Mouse (Mus musculus) layer of hippocampus, postnatal 36 days (tissue): ENCODE data around the gene Apoa4. TPM values are rescaled to one million over a fixed set of nuclear protein-coding genes. Genes with fewer than 3 reads are reported as not detected.

Experiments
- DNase-seq, 2 experiments: peaks; one replicate each; pipeline ENCODE4 v3.0.0; 2022
- total RNA-seq, 2 experiments: library from RNA; stranded (reverse); gene quantifications; 2 replicates each; pipeline ENCODE4 v1.2.3; 2021

Apoa4 gene
- total RNA-seq, 2 experiments from 2014 or later: not detected

GRCm38 (mm10) chr9:46227064-46227614, 13.4 kb upstream of the Apoa4 start:
- DNase-seq: no peak

DNA sequence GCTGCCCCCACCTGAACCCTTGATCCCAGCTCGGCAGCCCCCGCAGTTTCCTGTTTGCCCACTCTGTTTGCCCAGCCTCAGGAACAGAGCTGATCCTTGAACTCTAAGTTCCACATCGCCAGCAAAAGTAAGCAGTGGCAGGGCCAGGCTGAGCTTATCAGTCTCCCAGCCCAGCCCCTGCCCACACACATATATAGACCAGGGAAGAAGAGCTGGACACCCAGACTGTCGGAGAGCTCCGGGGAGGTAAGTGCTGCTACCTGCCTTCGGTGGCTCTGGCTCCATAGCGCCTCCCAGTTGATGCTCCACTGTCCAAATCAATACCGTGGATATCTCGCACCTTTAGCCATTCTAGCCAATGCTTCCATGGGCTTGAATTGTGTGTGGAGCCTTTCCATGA, 12.0 kb upstream of the Apoa4 start, which contains the start of gene Apoa1:
Gene Apoa1, plus strand, starts transcription at position 90 of the 400 bp plus-strand sequence.
- DNase-seq: no peak

- peak; percentile 79 to 81 for DNase-seq
Observed at GRCm38 (mm10) chr9:46229573-46230449, 10.7 kb upstream of the Apoa4 start.

DNA sequence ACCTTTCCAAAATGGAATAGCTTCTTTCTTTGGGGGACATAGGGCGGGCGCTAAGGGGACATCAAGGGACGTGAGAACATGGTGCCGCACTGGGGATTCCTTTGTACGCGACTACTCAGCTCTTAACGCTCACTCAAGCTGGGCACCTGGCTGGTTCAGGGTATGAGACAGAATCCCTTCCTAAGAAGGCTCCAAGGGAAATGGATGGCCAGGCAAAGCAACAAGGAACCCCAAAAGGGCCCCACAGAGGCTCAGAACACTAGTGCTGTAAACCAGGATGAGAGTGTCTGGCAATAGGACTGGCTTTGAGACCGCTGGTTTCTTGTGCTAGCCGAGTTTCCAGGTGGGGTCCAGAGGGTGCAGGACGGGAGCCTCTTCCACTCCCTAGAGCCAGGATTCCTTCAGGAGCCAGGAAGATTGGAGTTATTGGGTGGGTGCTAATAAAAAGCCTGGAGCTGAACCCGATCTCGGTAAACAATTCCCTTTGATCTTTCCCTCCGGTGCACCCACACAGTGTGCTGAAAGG, 10.0 kb upstream of the Apoa4 start:
- no peak for DNase-seq

GRCm38 (mm10) chr9:46235196-46235595, 5.3 kb upstream of the Apoa4 start:
- no peak for DNase-seq

- DNase-seq: no peak
Observed at GRCm38 (mm10) chr9:46235596-46235648, 5.1 kb upstream of the Apoa4 start, which contains the start of gene Apoc3. Apoc3 (minus strand) TSS chr9:46235636.

- DNase-seq: no peak
Observed at GRCm38 (mm10) chr9:46235649-46236048, 4.8 kb upstream of the Apoa4 start.

DNA sequence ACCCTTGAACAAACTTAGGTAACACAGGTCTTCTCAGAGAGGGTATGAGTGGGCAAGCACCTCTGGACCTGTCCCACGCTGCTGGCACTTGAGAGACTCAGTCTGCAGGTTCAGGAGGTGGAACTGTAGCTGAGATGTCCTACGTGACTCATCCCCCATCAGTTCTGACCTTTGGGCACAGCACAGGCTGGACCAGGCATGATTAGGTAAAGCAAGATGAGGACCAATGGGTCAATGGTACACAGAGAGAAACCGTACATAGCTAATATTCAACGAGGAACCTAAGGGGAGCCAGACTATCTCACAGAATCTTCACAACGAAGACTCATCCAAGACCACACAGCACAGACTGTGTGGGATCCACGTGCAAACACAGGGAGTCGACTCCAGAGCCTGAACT, 1.6 kb upstream of the Apoa4 start:
- no peak for DNase-seq

DNA sequence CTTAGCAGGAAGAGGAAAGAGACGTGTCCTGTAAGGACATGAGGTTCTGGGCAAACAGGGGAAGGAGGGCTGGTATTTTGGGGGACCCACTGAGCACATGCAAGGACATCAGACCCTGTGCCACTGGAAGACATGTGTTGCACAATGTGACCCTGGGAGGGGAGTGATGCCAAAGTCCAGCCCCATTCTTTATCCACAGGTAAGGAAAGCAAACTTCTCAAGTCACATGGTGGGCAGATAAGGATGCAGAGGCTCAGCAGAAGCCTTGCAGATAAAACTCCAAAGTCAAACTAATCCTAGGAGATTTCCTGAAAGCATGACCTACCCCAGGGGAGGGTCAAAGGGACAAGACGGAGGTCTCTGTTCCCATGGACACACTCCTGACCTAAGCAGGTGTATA, 1.3 kb downstream of the Apoa4 start:
- DNase-seq: no peak

DNA sequence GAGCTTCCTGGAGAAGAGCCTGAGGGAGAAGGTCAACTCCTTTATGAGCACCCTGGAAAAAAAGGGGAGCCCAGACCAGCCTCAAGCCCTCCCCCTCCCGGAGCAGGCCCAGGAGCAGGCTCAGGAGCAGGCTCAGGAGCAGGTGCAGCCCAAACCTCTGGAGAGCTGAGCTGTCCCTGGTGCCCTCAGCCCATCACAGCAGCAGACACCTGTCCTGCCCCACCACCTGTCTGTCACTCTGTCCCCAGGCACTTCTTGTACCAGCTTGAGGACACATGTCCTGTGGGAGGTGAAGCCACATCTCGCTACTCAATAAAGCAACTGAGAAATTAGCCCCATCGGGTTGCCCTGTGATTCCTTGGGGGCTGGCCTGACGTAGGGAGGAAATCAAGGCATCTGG, 2.6 kb downstream of the Apoa4 start:
- DNase-seq: no peak

- no peak for DNase-seq
Observed at GRCm38 (mm10) chr9:46243584-46243983, 3.1 kb downstream of the Apoa4 start.

DNA sequence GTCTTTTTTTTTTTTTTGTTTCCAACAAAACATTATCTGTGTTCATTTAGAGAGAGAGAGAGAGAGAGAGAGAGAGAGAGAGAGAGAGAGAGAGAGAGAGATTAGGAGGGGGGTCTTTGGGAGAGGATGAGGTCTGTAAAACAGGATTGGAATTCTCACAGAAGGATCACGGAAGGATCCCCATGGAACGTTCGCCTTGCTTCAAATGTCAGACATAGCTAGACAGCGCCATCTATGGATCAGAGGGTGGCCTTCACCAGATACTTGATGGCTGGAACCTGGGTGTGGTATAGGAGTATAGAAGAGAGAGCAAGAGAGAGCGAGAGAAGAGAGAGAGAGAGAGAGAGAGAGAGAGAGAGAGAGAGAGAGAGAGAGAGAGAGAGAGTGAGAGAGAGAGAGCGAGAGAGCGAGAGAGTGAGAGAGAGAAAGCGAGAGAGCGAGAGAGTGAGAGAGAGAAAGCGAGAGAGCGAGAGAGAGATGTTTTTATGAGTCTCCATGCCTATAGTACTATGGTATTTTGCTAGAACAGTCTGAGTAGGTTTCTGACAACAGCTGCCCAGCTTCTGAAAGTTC, 6.3 kb downstream of the Apoa4 start:
- peak; percentile 43 to 46 for DNase-seq

DNA sequence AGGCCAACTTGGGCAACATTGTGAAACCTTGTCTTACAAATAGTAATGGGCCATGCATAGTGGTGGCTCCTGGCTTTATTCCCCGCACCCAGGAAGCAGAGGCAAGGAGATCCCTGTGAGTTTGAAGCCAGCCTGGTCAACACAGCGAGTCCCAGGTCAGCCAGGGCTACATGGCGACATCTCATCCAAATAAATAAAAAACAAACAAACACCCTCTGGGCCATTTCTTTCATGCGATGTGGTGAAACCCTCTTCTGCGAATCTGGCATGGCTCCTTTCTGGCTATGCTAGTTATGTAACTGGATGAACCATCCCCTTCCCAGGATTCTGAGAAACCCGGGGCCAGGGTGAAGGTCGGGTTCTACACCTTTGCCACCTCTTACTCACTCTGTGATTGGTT, 15.7 kb downstream of the Apoa4 start:
- no peak for DNase-seq

- no peak for DNase-seq
Observed at GRCm38 (mm10) chr9:46256658-46257385, 16.3 kb downstream of the Apoa4 start.

DNA sequence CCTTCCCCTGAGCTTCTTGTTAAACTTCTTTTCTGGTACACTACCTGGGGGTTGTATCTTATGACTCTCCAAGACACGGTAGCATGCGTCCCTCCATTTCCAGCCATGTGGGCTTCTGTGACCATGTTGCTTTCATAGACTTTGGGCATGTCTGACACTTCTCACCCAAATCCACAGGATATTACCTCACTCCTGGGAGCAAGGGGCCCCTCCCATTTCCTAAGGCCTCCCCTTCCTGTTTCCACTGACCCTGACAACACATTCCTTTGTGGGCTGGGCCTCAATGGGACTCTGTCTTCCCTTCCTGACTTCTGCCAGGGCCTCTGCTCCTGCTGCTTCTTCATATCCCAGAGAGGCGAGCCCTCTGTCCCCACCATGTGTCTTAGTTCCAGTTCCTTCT, 17.1 kb downstream of the Apoa4 start:
- DNase-seq: no peak

DNA sequence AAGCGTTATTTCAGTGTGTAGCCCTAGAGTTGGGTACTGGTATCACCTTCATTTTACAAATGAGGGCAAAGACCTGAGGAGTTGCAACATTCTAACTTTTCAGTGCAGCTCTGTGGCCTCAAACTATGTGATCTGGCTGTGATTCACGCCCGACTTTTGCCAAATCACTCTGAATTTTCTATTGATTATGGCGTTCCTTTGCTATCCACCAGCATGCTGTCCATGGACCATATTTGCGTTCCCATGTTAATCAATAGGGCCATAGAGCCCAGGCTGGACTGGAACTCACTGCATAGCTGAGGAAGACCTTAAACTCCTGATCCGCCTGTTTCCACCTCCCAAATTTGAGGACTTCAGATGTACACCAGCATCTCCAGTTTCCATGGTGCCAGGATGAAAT, 18.6 kb downstream of the Apoa4 start:
- DNase-seq: no peak

- DNase-seq: no peak
Observed at GRCm38 (mm10) chr9:46261131-46261530, 20.6 kb downstream of the Apoa4 start.

DNA sequence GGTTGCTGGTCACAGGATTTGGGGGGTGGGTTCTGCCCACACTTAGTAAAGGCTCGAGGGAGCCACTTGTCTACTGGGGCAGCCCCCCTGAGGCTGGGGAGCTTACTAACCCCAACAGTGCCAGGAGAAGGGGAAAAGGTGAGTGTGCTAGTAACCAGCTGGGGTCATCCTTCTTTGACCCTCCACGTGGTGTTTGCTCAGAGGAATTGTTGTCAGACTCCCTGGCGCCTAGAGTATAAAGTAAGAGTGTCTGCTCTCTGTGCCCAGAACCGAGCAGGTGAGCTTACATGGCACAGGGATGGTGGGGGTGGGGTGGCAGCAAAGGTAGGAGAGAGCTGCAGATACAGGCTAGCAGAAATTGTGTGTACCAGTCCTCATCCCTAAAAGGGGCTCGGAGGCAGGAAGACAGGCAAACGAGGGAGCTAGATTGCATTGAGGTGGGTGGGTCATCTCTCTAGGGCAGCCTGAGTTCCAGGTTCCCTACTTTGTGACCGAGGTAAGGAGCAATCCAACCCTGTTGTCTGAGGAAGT, 27.9 kb downstream of the Apoa4 start, which contains the start of gene Apoa5:
Gene Apoa5, plus strand, starts transcription at position 291 of the 531 bp plus-strand sequence.
- DNase-seq: no peak

- no peak for DNase-seq
Observed at GRCm38 (mm10) chr9:46269125-46269524, 28.6 kb downstream of the Apoa4 start.

- DNase-seq: no peak
Observed at GRCm38 (mm10) chr9:46270782-46271181, 30.3 kb downstream of the Apoa4 start.

DNA sequence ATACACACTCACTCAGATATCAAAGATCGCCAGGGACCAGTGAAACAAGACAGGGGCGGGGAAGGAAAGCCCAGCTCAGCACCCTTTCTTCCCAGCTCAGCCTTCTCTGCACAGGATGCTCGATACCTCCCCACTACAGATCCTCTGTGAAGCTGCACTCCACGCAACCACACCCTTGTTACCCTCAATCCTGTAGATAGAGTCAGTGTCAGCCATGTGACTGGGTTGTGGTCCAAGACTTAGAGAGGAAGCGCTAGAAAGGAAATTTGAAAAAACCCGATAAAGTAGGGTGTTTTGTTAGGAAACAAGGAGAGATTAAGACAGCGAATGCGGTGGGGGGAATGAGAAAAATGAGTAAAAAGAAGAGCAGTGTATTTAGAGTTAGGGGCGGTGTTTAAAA, 31.6 kb downstream of the Apoa4 start:
- no peak for DNase-seq

- DNase-seq: peak; percentile 89 to 90
Observed at GRCm38 (mm10) chr9:46272677-46273454, 32.4 kb downstream of the Apoa4 start, which contains the start of gene Zpr1. Zpr1 (plus strand) TSS chr9:46273064.
